Mouse (Mus musculus): ENCODE results near the gene Oaz2.

DNA sequence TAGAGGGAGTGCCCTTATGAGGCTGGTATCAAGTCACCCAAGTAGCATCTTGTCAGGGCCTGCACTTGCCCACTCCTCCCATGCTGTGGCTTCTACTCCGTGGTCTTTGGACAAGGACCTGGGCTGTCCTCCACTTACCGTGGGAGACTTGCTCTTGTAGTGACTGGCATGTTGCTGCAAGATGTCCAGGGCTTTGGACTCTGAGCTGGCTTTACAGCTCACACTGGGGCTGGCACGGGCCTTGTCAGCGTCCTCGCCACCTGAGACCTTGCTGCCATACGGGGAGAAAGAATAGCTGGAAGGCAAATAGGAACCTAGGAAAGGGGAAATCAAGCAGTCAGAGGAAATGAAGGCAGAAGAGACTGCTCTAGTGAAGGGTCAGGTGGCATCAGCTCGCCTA, 29.6 kb downstream of the Oaz2 start:
- no peak for TF ChIP-seq CTCF (IDR thresholded peaks at IDR 0.05; ENCODE audit: low read depth, low read length)
- no peak for TF ChIP-seq POLR2A (IDR thresholded peaks at IDR 0.05; ENCODE audit: borderline replicate concordance, low read depth, low read length)
